Mouse (Mus musculus): ENCODE data around the gene Tbcel. TPM values are rescaled to one million over a fixed set of nuclear protein-coding genes. Genes with fewer than 3 reads are reported as not detected.

Tbcel gene
- polyA plus RNA-seq, 1 experiment from 2014 or later: 4.9 TPM

DNA sequence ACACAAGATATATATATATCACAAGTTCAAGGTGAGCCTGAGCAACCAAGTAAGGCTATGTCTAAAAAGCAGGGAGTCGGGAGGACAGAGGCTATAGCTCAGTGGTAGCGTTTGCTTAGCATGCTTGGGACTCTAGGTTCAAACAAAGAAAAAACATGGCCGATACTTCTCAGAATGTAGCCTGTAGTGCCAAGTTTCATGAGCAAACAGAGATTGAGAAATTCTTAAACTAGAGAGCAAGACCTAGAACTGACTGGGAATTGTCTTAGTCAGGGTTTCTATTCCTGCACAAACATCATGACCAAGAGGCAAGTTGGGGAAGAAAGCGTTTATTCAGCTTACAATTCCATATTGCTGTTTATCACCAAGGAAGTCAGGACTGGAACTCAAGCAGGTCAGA is 31.4 kb downstream of the Tbcel start:
- no peak for ATAC-seq (ENCODE audit: insufficient number of reproducible peaks, low FRiP score, low TSS enrichment, low read depth)
- DNase-seq (ENCODE audit: low spot score): no peak

DNA sequence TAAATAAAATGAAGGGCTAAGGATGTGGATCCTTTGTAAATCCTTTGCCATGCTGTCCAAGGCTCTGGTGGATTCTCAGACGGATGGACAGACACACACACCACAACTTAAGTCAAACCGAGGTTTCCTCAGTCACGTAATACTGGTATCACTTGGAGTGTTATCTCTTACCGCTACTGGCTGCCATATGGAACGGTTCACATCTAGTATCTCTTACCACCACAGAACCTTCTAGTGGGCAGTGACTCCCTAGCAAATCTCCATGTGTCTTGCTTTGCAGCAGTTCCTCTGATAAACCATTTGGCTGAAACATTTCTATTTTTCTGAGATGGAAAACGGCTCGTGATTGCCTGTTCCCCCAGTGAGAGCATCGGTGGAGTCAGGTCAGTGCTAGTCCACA is 33.4 kb downstream of the Tbcel start:
- Histone ChIP-seq H3K27me3 (ENCODE audit: control insufficient read depth, insufficient read depth, low read length) (no peaks in the 10 kb centered on the region), H3K4me3 (ENCODE audit: low read depth, low read length) (no peak overlapping the region)
- 82% methylated on average over 8 of the region's 8 CpGs for WGBS

More for the DNA sequence above, 31.4 kb downstream of the Tbcel start:
- Histone ChIP-seq H3K4me1 (ENCODE audit: control insufficient read depth, insufficient read depth, low read length) (peaks cover 3% of the 10 kb centered on the region), H3K27me3 (ENCODE audit: control insufficient read depth, insufficient read depth, low read length) (no peaks in the 10 kb centered on the region), H3K4me2 (ENCODE audit: low read depth, severe bottlenecking) (no peak overlapping the region), H3K36me3 (ENCODE audit: control insufficient read depth, insufficient read depth, low read length) (no peaks in the 10 kb centered on the region), H3K4me3 (ENCODE audit: low read depth, low read length) (no peak overlapping the region), H3K9me3 (ENCODE audit: control insufficient read depth, low read length) (no peaks in the 10 kb centered on the region), H3K9ac (ENCODE audit: low read length) (no peak overlapping the region), H3K27ac (replicated peaks; ENCODE audit: low read depth, low read length) (no peak overlapping the region)
- 84% methylated on average over 4 of the region's 4 CpGs for WGBS

DNA sequence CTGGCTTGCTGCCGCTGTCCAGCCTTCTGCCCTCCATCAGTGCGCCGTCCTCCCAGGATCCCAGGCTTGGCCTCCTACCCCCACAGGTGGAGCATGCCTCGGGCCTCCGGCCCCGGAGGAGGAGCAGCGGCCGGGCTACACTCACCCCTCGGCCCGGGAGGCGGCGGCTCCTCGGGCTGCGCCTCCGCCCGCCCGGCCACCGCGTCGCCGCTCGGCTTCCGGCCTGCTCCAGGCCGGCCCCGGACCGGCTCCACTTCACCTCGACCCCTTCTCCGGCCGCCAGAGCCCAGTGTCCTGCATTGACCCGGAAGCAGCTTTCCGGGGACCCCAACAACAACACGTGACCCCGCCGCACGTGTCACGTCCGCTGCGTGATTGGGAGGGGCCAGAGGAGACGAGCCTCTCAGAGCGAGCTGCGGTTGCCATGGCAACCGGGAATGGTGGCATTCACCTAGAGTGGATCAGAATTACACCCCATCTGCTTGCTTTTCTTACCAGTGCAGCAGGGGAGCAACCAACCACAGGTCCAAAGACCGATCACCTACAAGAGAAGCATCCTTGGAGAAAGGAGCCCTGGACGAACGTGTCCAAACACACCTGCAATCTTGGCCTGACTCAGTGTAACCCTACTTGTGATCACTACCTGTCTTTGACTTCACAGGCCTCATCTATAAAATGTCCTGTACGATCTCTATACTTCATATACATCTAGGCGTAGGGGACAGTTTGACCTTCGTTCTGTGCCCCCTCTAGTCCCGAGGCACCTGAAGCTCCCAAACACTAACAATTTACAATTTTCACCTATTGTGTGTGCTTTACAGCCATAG is 35.5 kb downstream of the Tbcel start:
- peak; percentile 92 for ATAC-seq (ENCODE audit: insufficient number of reproducible peaks, low FRiP score, low TSS enrichment, low read depth)
- peak overlapping the region; percentile 77 for H3K4me2 ChIP-seq (ENCODE audit: low read depth, severe bottlenecking)
- WGBS: 6% methylated on average over 45 of the region's 49 CpGs

More for the DNA sequence above, 33.4 kb downstream of the Tbcel start:
- H3K27ac ChIP-seq (replicated peaks; ENCODE audit: low read depth, low read length): no peak overlapping the region
- H3K4me1 ChIP-seq (ENCODE audit: control insufficient read depth, insufficient read depth, low read length): peaks cover 6% of the 10 kb centered on the region
- H3K4me2 ChIP-seq (ENCODE audit: low read depth, severe bottlenecking): no peak overlapping the region
- no peak overlapping the region for H3K9ac ChIP-seq (ENCODE audit: low read length)
- no peaks in the 10 kb centered on the region for H3K9me3 ChIP-seq (ENCODE audit: control insufficient read depth, low read length)
- DNase-seq (ENCODE audit: low spot score): no peak
- ATAC-seq (ENCODE audit: insufficient number of reproducible peaks, low FRiP score, low TSS enrichment, low read depth): no peak
- H3K36me3 ChIP-seq (ENCODE audit: control insufficient read depth, insufficient read depth, low read length): no peaks in the 10 kb centered on the region

DNA sequence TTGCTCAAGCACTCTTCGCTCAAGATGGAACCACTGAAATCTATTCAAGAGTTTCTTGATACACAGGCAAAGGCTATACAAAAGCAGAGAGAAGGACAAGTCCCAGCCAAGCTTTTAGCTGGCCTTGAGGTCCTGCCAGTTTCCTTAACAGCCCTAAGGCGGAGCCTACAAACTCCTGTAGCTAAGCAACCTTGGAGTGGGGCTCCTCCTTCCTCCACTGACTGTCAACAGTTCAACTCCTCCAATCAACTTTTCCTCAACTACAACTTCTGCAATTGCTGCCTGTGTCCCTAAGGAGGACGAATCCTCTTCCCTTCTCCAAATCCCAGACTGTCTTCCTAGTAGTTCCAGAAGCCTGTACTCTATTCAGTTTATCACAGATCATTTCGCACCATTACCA is 36.4 kb downstream of the Tbcel start:
- ATAC-seq (ENCODE audit: insufficient number of reproducible peaks, low FRiP score, low TSS enrichment, low read depth) (no peak), DNase-seq (ENCODE audit: low spot score) (no peak)
- Histone ChIP-seq H3K4me3 (ENCODE audit: low read depth, low read length) (peak overlapping the region; percentile 87), H3K4me1 (ENCODE audit: control insufficient read depth, insufficient read depth, low read length) (peaks cover 6% of the 10 kb centered on the region), H3K36me3 (ENCODE audit: control insufficient read depth, insufficient read depth, low read length) (no peaks in the 10 kb centered on the region), H3K27ac (replicated peaks; ENCODE audit: low read depth, low read length) (no peak overlapping the region), H3K9me3 (ENCODE audit: control insufficient read depth, low read length) (no peaks in the 10 kb centered on the region), H3K27me3 (ENCODE audit: control insufficient read depth, insufficient read depth, low read length) (no peaks in the 10 kb centered on the region), H3K9ac (ENCODE audit: low read length) (peak overlapping the region; percentile 88), H3K4me2 (ENCODE audit: low read depth, severe bottlenecking) (peak overlapping the region; percentile 77)
- 57% methylated on average over 4 of the region's 4 CpGs for WGBS

More for the DNA sequence above, 35.5 kb downstream of the Tbcel start:
- Histone ChIP-seq H3K27me3 (ENCODE audit: control insufficient read depth, insufficient read depth, low read length) (no peaks in the 10 kb centered on the region), H3K36me3 (ENCODE audit: control insufficient read depth, insufficient read depth, low read length) (no peaks in the 10 kb centered on the region), H3K4me1 (ENCODE audit: control insufficient read depth, insufficient read depth, low read length) (peaks cover 6% of the 10 kb centered on the region), H3K9me3 (ENCODE audit: control insufficient read depth, low read length) (no peaks in the 10 kb centered on the region), H3K9ac (ENCODE audit: low read length) (peak overlapping the region; percentile 88), H3K27ac (replicated peaks; ENCODE audit: low read depth, low read length) (no peak overlapping the region), H3K4me3 (ENCODE audit: low read depth, low read length) (peak overlapping the region; percentile 87)
- peak; percentile 95 for DNase-seq (ENCODE audit: low spot score)

DNA sequence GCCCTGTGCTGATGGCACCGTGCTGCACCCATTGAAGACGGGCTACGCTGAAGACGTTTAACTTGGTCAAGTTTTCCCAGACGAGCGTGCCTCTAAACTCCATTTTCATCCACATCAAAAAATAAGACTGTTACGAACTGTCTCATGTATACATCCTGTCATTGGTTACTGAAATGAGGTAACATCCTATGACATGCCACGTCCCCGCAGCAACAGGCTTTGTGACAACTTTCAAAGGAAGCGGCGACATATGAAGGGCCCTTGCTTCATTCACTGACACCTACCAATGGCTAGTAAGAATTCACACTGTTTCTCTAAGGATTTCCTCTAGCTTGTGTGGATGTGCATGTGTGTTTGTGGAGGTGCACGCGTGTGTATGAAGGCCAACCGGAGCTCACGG is 38.3 kb downstream of the Tbcel start:
- peaks cover 6% of the 10 kb centered on the region for H3K4me1 ChIP-seq (ENCODE audit: control insufficient read depth, insufficient read depth, low read length)
- no peak overlapping the region for H3K9ac ChIP-seq (ENCODE audit: low read length)
- H3K27me3 ChIP-seq (ENCODE audit: control insufficient read depth, insufficient read depth, low read length): no peaks in the 10 kb centered on the region
- no peak overlapping the region for H3K4me2 ChIP-seq (ENCODE audit: low read depth, severe bottlenecking)
- no peak for DNase-seq (ENCODE audit: low spot score)
- ATAC-seq (ENCODE audit: insufficient number of reproducible peaks, low FRiP score, low TSS enrichment, low read depth): no peak
- no peaks in the 10 kb centered on the region for H3K36me3 ChIP-seq (ENCODE audit: control insufficient read depth, insufficient read depth, low read length)
- 94% methylated on average over 15 of the region's 15 CpGs for WGBS
- no peak overlapping the region for H3K27ac ChIP-seq (replicated peaks; ENCODE audit: low read depth, low read length)
- H3K4me3 ChIP-seq (ENCODE audit: low read depth, low read length): no peak overlapping the region
- no peaks in the 10 kb centered on the region for H3K9me3 ChIP-seq (ENCODE audit: control insufficient read depth, low read length)

DNA sequence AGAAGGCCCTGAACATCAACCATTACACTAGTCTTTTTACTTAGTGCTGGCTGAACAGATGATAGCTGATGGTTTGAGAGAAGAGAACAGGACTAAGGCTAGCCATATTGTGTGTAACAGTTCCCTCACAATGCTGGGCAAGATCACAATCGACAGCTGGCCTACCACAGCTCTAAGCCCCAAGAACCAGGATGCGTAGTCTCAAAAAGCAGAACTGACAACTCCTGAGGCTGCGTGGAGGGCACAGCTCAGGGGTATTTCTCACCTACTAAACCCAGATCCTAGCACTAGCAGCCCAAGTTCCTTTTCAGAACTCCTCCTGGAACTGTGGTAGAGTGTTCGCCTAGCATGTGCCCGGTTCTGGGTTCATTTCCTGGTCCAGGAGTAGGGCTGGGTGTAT is 39.2 kb downstream of the Tbcel start:
- no peaks in the 10 kb centered on the region for H3K36me3 ChIP-seq (ENCODE audit: control insufficient read depth, insufficient read depth, low read length)
- no peak overlapping the region for H3K4me2 ChIP-seq (ENCODE audit: low read depth, severe bottlenecking)
- peaks cover 6% of the 10 kb centered on the region for H3K4me1 ChIP-seq (ENCODE audit: control insufficient read depth, insufficient read depth, low read length)
- no peak overlapping the region for H3K9ac ChIP-seq (ENCODE audit: low read length)
- no peak for ATAC-seq (ENCODE audit: insufficient number of reproducible peaks, low FRiP score, low TSS enrichment, low read depth)
- no peak overlapping the region for H3K27ac ChIP-seq (replicated peaks; ENCODE audit: low read depth, low read length)
- H3K9me3 ChIP-seq (ENCODE audit: control insufficient read depth, low read length): no peaks in the 10 kb centered on the region
- H3K27me3 ChIP-seq (ENCODE audit: control insufficient read depth, insufficient read depth, low read length): no peaks in the 10 kb centered on the region
- WGBS: 86% methylated on average over 5 of the region's 5 CpGs
- no peak overlapping the region for H3K4me3 ChIP-seq (ENCODE audit: low read depth, low read length)
- no peak for DNase-seq (ENCODE audit: low spot score)

DNA sequence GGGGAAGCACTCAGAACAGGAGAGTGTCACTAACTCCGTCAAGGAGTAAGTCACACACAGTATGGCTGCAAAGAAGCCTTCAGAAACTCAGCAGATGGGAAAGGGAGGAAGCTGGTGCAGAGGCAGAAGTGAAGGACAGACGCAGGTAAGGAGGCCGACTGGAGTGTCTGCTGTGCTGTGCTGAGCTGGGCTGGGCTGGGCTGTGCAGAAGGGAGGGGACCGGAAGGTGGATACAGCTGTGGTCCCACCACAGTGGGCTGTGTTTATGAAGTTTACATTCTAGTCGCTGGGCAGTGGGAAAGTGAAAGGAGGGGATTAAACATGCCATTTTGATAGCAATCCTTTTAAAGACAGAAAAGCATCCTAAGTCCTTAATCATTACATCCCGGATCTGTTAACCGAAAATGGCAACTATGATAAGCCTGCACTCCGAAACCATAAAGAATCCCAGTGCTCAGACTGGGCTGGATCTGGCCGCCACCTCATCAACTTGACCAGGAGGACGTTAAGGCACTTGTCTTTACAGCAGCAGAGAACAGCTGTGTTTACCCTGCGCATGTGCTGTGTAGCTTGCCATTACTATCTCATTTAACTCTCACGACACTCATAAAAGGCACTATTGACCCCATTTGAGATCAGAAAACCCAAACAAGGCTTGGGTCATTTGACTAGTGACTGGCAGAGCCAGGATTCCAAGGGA is 40.3 kb downstream of the Tbcel start:
- H3K4me1 ChIP-seq (ENCODE audit: control insufficient read depth, insufficient read depth, low read length): peaks cover 6% of the 10 kb centered on the region

DNA sequence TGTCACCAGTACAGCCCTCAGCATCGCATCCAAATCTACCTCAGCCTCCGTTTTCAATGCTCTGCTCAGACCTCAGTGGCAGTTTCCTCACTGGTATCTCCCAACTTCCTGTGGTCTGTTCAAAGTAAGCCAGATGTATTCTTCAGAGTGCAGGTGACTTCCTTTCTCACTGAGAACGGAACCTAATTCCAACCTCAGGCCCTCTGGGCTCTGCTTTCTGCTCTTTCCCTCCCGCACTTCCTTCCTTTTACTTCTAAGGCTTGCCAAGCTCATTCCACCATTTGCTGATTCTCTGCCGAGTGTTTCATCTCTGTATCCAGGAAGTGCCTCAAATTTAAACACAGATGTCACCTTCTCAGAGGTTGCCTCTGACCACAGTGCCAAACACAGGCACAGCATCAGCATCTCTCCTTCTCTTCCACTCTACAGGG is 41.9 kb downstream of the Tbcel start:
- DNase-seq (ENCODE audit: low spot score) (no peak), ATAC-seq (ENCODE audit: insufficient number of reproducible peaks, low FRiP score, low TSS enrichment, low read depth) (no peak)
- no peaks in the 10 kb centered on the region for H3K36me3 ChIP-seq (ENCODE audit: control insufficient read depth, insufficient read depth, low read length)
- H3K4me2 ChIP-seq (ENCODE audit: low read depth, severe bottlenecking): no peak overlapping the region
- no peaks in the 10 kb centered on the region for H3K4me1 ChIP-seq (ENCODE audit: control insufficient read depth, insufficient read depth, low read length)
- H3K27ac ChIP-seq (replicated peaks; ENCODE audit: low read depth, low read length): no peak overlapping the region
- H3K4me3 ChIP-seq (ENCODE audit: low read depth, low read length): no peak overlapping the region
- H3K9ac ChIP-seq (ENCODE audit: low read length): no peak overlapping the region
- H3K9me3 ChIP-seq (ENCODE audit: control insufficient read depth, low read length): no peaks in the 10 kb centered on the region
- H3K27me3 ChIP-seq (ENCODE audit: control insufficient read depth, insufficient read depth, low read length): no peaks in the 10 kb centered on the region
- 73% methylated on average over 5 of the region's 5 CpGs for WGBS

More for the DNA sequence above, 40.3 kb downstream of the Tbcel start:
- Histone ChIP-seq H3K27me3 (ENCODE audit: control insufficient read depth, insufficient read depth, low read length) (no peaks in the 10 kb centered on the region), H3K9ac (ENCODE audit: low read length) (no peak overlapping the region), H3K4me3 (ENCODE audit: low read depth, low read length) (no peak overlapping the region), H3K36me3 (ENCODE audit: control insufficient read depth, insufficient read depth, low read length) (no peaks in the 10 kb centered on the region), H3K27ac (replicated peaks; ENCODE audit: low read depth, low read length) (no peak overlapping the region), H3K4me2 (ENCODE audit: low read depth, severe bottlenecking) (no peak overlapping the region), H3K9me3 (ENCODE audit: control insufficient read depth, low read length) (no peaks in the 10 kb centered on the region)
- no peak for ATAC-seq (ENCODE audit: insufficient number of reproducible peaks, low FRiP score, low TSS enrichment, low read depth)
- WGBS: 58% methylated on average over 12 of the region's 12 CpGs
- no peak for DNase-seq (ENCODE audit: low spot score)
